Mouse (Mus musculus) spleen, adult 2 months (tissue): Measurements from ENCODE around the gene Tmcc1. TPM values are rescaled to one million over a fixed set of nuclear protein-coding genes. Genes with fewer than 3 reads are reported as not detected.
A peak's percentile ranks its signal among the peaks of the same experiment; 100 is the strongest.

Experiments used
- DNase-seq, 2 experiments: peaks; one replicate each; pipeline versions ENCODE4 v3.0.0 to v3.0.0-alpha.2; 2012 to 2021; ENCODE audit warnings: low spot score in 2 of 2, low read depth in 1 of 2
- H3K27ac ChIP-seq: fragments of 200-500 bp; 2 replicates; pipeline ENCODE4 v1.5.1; 2012; ENCODE audit warnings: low read length, inconsistent platforms; ENCODE audit not compliant: insufficient read depth
- H3K27me3 ChIP-seq: fragments of 200-500 bp; 2 replicates; pipeline ENCODE4 v1.6.1; 2012; ENCODE audit warnings: mild to moderate bottlenecking, moderate library complexity, low read length, inconsistent platforms; ENCODE audit not compliant: control insufficient read depth, insufficient read depth
- H3K36me3 ChIP-seq: fragments of 200-500 bp; 2 replicates; pipeline ENCODE4 v1.6.1; 2012; ENCODE audit warnings: mild to moderate bottlenecking, low read length, inconsistent platforms; ENCODE audit not compliant: control insufficient read depth, insufficient read depth
- H3K4me1 ChIP-seq: fragments of 200-500 bp; 2 replicates; pipeline ENCODE4 v1.6.1; 2011; ENCODE audit warnings: inconsistent platforms; ENCODE audit not compliant: control insufficient read depth, insufficient read depth, insufficient read length
- H3K4me3 ChIP-seq: fragments of 200-500 bp; 2 replicates; pipeline ENCODE4 v1.5.1; 2011; ENCODE audit warnings: mild to moderate bottlenecking, inconsistent platforms; ENCODE audit not compliant: insufficient read depth, insufficient read length; ENCODE audit errors: extremely low read depth
- CTCF ChIP-seq: fragments of 200-500 bp; IDR thresholded peaks from 2 replicates; pipeline ENCODE4 v1.5.1; 2011; ENCODE audit warnings: mild to moderate bottlenecking, inconsistent platforms; ENCODE audit not compliant: insufficient read depth, insufficient read length, insufficient replicate concordance; ENCODE audit errors: extremely low read depth
- POLR2A ChIP-seq: fragments of 200-500 bp; IDR thresholded peaks from 2 replicates; pipeline ENCODE4 v1.6.1; 2011; ENCODE audit warnings: low read depth, low read length, inconsistent platforms
- WGBS: fragments of 180-500 bp; shearing (Covaris S2); methylation state at CpG from one replicate; pipeline ENCODE4 v1.1.7; 2018; 5-methylcytosine and 5-hydroxymethylcytosine counted together
- polyA plus RNA-seq: library from polyadenylated mRNA; depleted of rRNA; stranded (reverse); fragments of >200 nt; gene quantifications from 2 replicates; pipeline ENCODE4 v1.2.3, GENCODE M21; 2012; rRNA removed

Tmcc1 gene
- polyA plus RNA-seq, 1 experiment: 7.6 TPM

DNA sequence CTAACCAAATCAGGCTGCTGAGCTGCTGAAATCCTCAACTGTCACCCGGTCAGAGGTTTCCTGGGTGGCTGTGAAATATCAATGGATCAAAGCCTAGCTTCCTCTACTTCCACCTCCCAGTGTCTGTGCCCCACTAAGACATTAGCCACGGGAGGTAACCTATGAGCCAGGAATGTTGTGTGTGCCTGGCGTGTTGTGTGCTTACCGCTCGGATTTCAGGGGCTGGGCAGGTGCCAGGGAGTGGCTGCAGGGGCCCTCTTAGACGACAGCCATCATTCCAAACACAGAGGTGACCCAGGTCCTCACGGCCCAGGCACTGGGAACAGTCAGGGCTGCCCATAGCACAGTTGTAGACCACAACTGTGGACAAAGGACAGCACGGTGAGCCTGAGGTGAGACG is 224.2 kb downstream of the Tmcc1 start:
- Histone ChIP-seq H3K4me3 (no peak overlapping the region), H3K36me3 (peaks cover 8% of the 10 kb centered on the region), H3K27me3 (no peaks in the 10 kb centered on the region), H3K27ac (peak overlapping the region; percentile 5; the same call in 1 of the 2 replicates), H3K4me1 (peaks cover 21% of the 10 kb centered on the region; the same call in 1 of the 2 replicates)
- WGBS: 80% methylated on average over 9 of the region's 9 CpGs
- no peak for DNase-seq
- TF ChIP-seq POLR2A (no peak), CTCF (no peak)

DNA sequence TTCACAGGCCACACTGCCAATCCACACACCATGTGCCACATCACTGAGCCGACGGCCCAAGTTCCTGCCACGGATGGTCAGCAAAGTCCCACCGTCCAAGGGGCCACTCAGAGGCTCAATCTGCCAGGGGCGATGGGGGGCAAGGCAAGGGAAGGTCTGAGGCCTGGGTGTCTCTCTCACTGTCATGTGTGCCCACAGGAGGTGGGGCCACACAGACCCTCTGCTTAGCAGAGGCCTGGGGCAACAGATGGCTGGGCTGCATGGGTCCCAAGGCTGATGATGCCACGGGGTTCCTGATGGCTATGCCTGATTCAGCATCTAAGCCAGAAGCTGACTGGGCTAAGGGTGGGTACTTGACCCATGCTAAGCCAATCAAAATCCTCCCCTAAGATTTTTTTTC is 224.6 kb downstream of the Tmcc1 start:
- H3K27ac ChIP-seq: no peak overlapping the region
- peaks cover 21% of the 10 kb centered on the region; the same call in 1 of the 2 replicates for H3K4me1 ChIP-seq
- H3K27me3 ChIP-seq: no peaks in the 10 kb centered on the region
- no peak overlapping the region for H3K4me3 ChIP-seq
- TF ChIP-seq POLR2A (no peak), CTCF (no peak)
- WGBS: 83% methylated on average over 6 of the region's 6 CpGs
- no peak for DNase-seq
- H3K36me3 ChIP-seq: peaks cover 11% of the 10 kb centered on the region

Other genes with a start within 250 kb of the Tmcc1 start
- gene H1foo, start 248.5 kb downstream of the Tmcc1 start, polyA plus RNA-seq: not detected in 2 replicates
- gene Plxnd1, start 198.5 kb downstream of the Tmcc1 start, polyA plus RNA-seq: 66.1 and 87.2 TPM in 2 replicates
- gene Washc2, start 14.6 kb upstream of the Tmcc1 start, polyA plus RNA-seq: 46.6 and 56.3 TPM in 2 replicates
- 0.35 and 0.47 TPM in 2 replicates for gene Zfand4, start 70.7 kb upstream of the Tmcc1 start, polyA plus RNA-seq
- 24.1 and 36.7 TPM in 2 replicates for gene March8, start 144.5 kb upstream of the Tmcc1 start, polyA plus RNA-seq